Mouse (Mus musculus): Measurements from ENCODE around the gene Rps6ka6.

The Rps6ka6 gene

DNA sequence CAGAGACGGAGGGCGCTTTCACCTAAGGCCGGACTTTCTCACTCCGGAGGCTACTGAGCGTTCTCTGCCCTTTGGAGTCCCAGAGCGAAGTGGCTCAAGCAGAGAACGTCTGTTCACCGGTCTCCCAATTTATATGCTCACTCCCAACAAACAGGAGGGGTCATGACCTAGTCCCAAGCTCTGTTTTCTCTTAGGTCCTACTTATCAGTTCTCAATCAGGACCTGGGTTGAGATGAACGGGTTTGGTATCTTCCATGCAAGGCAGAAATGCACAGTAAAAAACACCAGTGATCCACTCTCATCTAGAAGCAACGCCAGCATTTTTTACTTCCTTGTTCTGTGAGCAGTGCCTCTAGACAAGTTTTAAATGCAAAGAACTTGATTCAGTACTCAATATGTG lies at the start of gene Rps6ka6:
Gene Rps6ka6 (minus strand): TSS at position 101 of the 400 bp plus-strand sequence.
- in situ Hi-C loops (cut with MboI, MseI), result no loop called here

DNA sequence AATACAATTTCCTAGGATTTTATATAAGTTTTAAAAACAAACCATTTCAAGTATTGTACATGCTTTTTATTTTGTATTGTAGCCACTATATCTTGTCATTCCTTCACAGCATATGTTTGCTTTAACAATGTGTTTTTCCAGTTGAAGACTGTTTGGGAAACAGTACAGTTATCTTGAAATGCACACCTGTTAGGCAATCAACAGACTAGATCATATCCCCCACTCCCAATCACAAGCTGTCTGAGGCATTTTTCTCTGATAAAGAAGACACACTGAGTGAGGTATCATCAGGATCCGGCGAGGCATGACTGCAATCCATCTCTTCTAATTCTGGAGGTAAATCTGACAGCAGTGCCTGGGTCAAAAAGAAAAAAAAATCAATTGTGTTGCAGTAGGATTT lies 39.3 kb upstream of the Rps6ka6 start:
- in situ Hi-C loops (cut with MboI, MseI), result no loop called here

DNA sequence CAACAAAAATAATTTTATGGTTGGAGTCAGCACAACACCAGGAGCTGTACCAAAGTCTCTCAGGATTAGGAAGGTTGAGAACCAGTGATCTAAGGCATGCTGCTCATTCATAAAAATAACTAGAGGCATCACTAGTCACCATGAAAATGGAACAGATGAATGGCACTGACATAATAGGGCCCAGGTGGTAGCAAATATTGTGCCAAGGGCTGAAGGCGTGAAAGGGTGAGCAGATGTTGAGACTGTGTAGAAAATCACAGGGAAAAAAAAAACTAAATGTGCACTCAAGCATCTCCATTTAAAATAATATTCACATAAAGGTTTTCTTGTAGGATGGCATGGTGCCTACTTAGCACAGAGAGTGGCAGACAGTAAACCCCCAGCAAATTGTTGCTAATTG lies 19.6 kb downstream of the Rps6ka6 start:
- in situ Hi-C loops (cut with MboI, MseI), result no loop called here

- in situ Hi-C loops (cut with MboI, MseI), result no loop called here
Measured at GRCm38 (mm10) chrX:111463565-111464093, 74.1 kb downstream of the Rps6ka6 start.

GRCm38 (mm10) chrX:111462833-111463564 lies 74.8 kb downstream of the Rps6ka6 start:
- in situ Hi-C loops (cut with MboI, MseI), result no loop called here

GRCm38 (mm10) chrX:111462495-111462832 lies 75.3 kb downstream of the Rps6ka6 start:
- in situ Hi-C loops (cut with MboI, MseI), result no loop called here

DNA sequence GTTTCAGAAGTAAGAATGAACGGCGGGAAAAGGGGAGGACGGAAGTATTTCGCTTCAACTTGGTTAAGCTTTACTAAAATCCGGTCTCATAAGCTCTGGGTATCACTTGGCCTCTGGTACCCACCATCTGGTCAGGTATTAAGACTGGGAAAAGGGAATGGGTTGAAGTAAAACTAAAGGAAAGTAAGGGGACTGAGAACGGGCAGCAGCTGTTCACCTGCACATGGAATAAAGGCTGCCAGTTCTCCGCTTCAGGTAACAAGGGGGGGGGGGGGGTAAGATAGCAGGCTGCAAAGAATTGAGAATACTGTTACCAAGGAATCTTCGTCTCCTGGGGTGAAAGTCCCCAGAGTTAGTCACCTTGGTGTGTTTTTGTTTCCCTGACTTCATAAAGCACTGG lies 75.7 kb downstream of the Rps6ka6 start:
- in situ Hi-C loops (cut with MboI, MseI), result no loop called here

GRCm38 (mm10) chrX:111460166-111460565 lies 77.6 kb downstream of the Rps6ka6 start:
- in situ Hi-C loops (cut with MboI, MseI), result no loop called here

GRCm38 (mm10) chrX:111436571-111436970 lies 101.2 kb downstream of the Rps6ka6 start:
- in situ Hi-C loops (cut with MboI, MseI), result no loop called here

- in situ Hi-C loops (cut with MboI, MseI), result no loop called here
Measured at GRCm38 (mm10) chrX:111414775-111415174, 123.0 kb downstream of the Rps6ka6 start.

DNA sequence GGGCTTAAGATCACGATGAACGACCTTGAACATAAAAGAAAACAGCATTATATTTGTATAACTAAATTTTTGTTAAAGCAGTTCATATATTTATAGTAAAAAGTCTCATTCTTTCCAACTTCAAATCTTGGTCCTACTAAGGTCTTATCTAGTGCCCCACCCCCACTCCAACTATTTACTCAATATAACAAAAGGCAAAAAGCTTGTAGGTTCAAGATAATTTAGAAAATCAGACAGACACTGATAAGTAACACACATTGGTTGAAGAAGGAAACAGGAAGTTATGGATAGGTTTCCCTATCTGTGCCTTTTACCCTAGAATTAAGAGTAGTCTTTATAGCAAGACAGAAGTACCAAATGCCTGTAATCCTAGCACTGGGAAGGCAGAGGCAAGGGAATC lies 132.9 kb downstream of the Rps6ka6 start:
- in situ Hi-C loops (cut with MboI, MseI), result no loop called here

GRCm38 (mm10) chrX:111377020-111377419 lies 160.7 kb downstream of the Rps6ka6 start:
- in situ Hi-C loops (cut with MboI, MseI), result no loop called here

DNA sequence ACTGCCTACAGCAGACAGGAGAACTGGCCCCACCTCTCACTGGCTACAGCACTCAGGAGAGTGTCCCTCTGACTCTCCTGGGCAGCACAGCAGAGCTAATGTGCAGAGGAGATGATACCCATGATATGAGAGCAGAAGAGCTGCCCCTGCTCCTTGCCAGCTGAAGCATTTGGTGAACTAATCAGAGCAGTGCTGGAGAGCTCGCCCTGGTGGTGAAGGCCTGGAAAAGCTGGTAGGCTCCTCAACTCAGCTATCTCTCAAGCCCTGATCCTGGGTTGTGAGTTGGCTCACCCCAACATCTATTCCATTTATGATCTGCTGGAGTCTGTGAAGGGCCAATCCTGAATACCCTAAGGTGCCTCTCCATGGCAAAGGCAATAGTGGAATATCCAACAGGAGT lies 163.6 kb downstream of the Rps6ka6 start:
- in situ Hi-C loops (cut with MboI, MseI), result loop anchor here (5.0 kb wide), 1 partner anchor 157 kb away; no protein-coding TSS in a partner anchor
